Mouse (Mus musculus) testis, adult 10 weeks (tissue): ENCODE data around the gene Prss37. TPM values are rescaled to one million over a fixed set of nuclear protein-coding genes. Genes with fewer than 3 reads are reported as not detected.

Experiments
- polyA plus RNA-seq: library from polyadenylated mRNA; stranded (reverse); fragments of 350-450 nt; fragmentation: Illumina TruSeq; extraction: RNeasy Lipid Tissue Mini Kit (QIAGEN cat#74804); gene quantifications from one replicate; pipeline ENCODE4 v1.2.3, GENCODE M21; 2014; ENCODE audit warnings: low read depth, low replicate concordance

Gene Prss37
- 461 TPM for polyA plus RNA-seq

DNA sequence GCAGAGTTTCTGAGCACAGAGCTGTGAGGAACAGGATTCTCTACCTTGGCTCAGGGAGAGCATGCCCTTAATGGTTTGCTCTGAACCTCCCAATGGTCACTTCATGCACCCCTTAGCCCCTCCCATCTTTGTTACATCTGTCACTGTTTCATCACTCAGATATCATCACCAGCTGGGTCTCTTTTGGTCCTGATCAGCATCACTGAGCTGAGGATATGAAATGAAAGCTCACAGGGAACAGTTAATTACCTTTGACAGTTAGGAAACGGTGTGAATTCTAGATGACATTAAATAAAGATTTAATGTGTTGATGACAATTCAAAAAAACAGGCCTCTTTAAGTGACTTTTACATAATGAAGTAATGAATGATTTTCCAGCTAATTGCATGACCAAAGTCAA is at the start of gene Prss37:
Gene Prss37 (minus strand): TSS at position 101 of the 400 bp plus-strand sequence.

DNA sequence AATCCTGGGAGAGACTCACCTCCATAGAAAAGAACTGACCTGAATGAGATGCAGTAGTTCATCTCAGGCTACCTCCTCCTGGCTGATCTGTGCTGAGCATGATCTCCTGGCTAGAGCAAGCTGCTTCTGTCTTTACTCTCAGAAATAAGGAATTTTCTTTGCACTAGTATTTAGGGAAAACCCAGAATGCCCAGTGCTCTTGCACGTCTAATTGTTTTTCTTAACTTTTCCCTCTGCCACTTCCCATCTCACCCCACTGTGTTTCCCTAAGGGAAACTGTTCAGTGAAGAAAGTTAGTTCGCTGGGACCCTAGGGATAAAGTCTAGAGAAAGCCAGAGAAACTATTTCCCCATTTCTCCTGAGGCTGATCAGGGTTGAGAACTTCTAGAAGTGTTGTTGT is 35.6 kb upstream of the Prss37 start, which contains the start of gene Olfr461:
Gene Olfr461 (minus strand): TSS at position 101 of the 400 bp plus-strand sequence.

DNA sequence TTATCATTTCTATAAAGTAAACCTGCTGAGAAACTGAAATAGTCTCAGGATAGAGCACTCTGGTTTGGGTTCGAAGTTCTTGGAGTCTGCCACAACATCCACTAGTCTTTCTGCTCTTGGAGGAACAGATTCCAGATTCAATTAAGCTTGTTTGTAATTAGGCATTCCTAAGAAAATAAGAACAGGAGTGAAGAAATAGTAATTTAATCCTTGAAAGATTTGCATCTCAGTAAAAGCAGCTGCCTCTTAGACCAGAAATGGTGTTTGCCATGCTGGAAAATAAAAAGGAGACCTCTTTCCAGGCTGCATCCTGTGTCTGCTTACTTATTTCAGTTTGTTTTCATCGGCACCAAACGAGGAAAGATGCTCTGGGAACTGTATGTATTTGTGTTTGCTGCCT is 26.1 kb downstream of the Prss37 start, which contains the start of gene Tas2r108:
Gene Tas2r108 (plus strand): TSS at position 301 of the 400 bp plus-strand sequence.

DNA sequence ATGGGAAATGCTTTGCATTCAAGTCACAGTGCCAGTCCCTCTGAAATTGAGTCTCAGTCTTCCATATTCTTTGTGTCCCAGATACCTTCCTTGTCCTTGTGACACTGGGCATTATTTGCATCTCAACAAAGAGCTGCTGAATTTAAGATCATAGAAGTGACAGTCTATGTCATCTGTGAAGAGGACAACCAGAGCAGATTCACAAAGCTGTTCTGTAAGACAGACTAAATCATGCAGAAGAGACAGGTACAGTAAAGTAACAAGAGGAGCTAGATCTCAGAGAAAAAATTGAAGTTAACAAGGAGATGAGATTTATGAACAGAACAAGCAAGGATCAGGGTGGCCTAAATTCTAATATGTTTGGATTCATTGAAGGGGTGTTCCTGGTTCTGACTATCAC is 28.4 kb downstream of the Prss37 start, which contains the start of gene Tas2r137:
Gene Tas2r137 (plus strand): TSS at position 301 of the 400 bp plus-strand sequence.

DNA sequence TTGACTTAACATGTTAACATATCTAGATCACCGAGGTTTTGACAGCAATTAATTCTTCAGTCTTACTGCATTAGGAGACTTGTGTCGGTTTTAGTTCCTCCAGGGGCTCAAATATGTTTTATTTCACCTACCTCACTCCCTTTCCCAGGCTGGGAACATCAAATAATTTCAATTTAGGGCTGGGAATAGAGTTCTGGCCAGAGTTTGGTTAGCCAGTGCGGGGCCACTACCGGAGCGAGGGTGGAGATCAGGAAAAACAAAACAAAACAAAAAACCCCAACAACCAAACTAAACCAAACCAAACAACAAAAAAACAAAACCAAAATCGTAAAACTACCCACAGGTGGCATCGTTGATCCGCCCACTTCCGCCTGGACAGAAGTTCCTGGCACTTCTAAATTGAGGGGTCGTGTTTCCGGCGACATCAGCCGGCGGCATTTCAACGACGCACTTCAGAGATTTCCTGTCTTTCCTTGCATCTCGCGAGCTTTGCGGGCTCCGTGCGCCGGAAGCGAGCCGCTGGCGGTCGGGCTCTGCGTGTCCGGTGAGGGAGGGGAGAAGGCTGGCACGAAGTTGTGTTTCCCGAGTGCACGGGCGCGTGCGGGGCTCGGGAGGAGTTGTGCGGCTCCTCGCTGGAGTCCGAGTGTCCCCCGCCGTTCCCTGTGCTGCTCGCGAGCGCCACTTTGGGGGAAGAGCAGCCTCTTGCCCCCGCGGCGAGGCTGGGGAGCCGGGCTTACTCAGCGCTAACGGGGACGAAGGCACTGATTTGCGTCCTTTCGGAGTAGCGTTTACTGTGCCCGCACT is 48.2 kb downstream of the Prss37 start, which contains the start of gene Ssbp1:
Gene Ssbp1 (plus strand): TSS at position 437 of the 804 bp plus-strand sequence.

Other genes starting within 250 kb of the Prss37 start
- gene Agk, start 194.3 kb downstream of the Prss37 start, polyA plus RNA-seq, result 13.1 TPM
- 3.4 TPM for gene E330009J07Rik, start 83.4 kb downstream of the Prss37 start, polyA plus RNA-seq
- 0.07 TPM for gene Wee2, start 80.4 kb downstream of the Prss37 start, polyA plus RNA-seq
- gene Ssbp1, start 48.2 kb downstream of the Prss37 start, polyA plus RNA-seq, result 33.7 TPM
- not detected for gene Tas2r137, start 28.3 kb downstream of the Prss37 start, polyA plus RNA-seq
- not detected for gene Tas2r108, start 26.0 kb downstream of the Prss37 start, polyA plus RNA-seq
- gene Olfr461, start 35.5 kb upstream of the Prss37 start, polyA plus RNA-seq, result not detected
- gene Olfr460, start 50.0 kb upstream of the Prss37 start, polyA plus RNA-seq, result not detected
- gene Clec5a, start 66.3 kb upstream of the Prss37 start, polyA plus RNA-seq, result 1.2 TPM
- not detected for gene Tas2r138, start 93.8 kb upstream of the Prss37 start, polyA plus RNA-seq
- 3.7 TPM for gene Mgam, start 109.3 kb upstream of the Prss37 start, polyA plus RNA-seq